Mouse (Mus musculus): ENCODE data around the gene Ube4b. TPM values are rescaled to one million over a fixed set of nuclear protein-coding genes. Genes with fewer than 3 reads are reported as not detected.

Ube4b gene
- polyA plus RNA-seq, 1 experiment from 2014 or later = 14.2 TPM

DNA sequence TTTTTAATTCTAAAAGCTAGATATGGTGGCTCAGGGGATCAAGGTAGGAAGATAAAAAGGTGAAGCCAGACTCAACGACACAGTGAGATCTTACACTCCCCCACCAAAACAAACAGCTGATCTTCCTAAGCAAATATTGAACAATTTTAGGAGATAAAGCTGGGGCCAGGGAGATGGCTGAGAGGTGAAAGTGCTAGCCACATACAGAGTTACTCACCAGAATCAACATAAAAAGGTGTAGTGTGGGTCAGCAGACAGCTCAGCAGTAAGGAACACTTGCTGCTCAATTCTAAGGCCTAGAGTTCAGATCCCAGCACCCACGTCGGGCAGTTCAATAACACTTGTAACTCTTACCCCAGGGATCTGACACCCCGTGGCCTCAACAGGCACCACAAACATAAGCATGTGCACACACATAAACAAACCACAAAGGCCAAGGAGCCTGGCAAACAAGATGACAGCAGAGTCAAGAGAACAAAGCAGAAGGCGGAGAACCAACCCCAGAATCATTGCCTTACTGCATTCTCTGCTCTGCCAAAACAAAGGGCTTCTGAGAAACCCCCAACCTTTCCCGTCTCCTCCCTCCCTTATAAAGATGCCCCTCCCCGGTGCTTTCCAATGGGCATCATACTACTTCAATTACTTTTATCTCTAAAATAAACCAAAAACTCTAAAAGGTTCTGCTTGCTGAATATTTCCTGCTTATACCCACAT is 144.4 kb downstream of the Ube4b start:
- 53% methylated on average over 7 of the region's 7 CpGs for WGBS
- DNase-seq (ENCODE audit: low spot score) (no peak), ATAC-seq (no peak)
- Histone ChIP-seq H3K4me3 (ENCODE audit: low read depth, low read length) (no peak overlapping the region), H3K9ac (replicated peaks; ENCODE audit: low read depth) (no peak overlapping the region), H3K4me1 (ENCODE audit: insufficient read depth, low read depth, low read length) (peaks cover 10% of the 10 kb centered on the region; the same call in 1 of the 2 replicates), H3K27me3 (replicated peaks; ENCODE audit: insufficient read depth, low read length) (no peaks in the 10 kb centered on the region), H3K9me3 (ENCODE audit: low read length) (no peaks in the 10 kb centered on the region), H3K27ac (ENCODE audit: low read length) (no peak overlapping the region), H3K4me2 (replicated peaks; ENCODE audit: low read depth, low read length) (no peak overlapping the region), H3K36me3 (ENCODE audit: insufficient read depth, low read length) (no peaks in the 10 kb centered on the region)
- no peak for TF ChIP-seq CTCF (IDR thresholded peaks at IDR 0.05)
- TF ChIP-seq EP300 (IDR thresholded peaks at IDR 0.05) = no peak

Other genes starting within 250 kb of the Ube4b start
- 35.6 and 36.7 TPM in 2 replicates for gene Kif1b, start 119.1 kb downstream of the Ube4b start, polyA plus RNA-seq (2015; fragmentation: Nextera tagmentation; extraction: Ambion mirVana)
- 1.4 and 1.8 TPM in 2 replicates for gene Rbp7, start 28.2 kb upstream of the Ube4b start, polyA plus RNA-seq (2015; fragmentation: Nextera tagmentation; extraction: Ambion mirVana)
- gene Tmem274, start 50.6 kb upstream of the Ube4b start, polyA plus RNA-seq (2015; fragmentation: Nextera tagmentation; extraction: Ambion mirVana) = not detected in 2 replicates
- 6.3 TPM in 2 replicates for gene Nmnat1, start 58.5 kb upstream of the Ube4b start, polyA plus RNA-seq (2015; fragmentation: Nextera tagmentation; extraction: Ambion mirVana)
- 19.8 and 23.0 TPM in 2 replicates for gene Lzic, start 58.5 kb upstream of the Ube4b start, polyA plus RNA-seq (2015; fragmentation: Nextera tagmentation; extraction: Ambion mirVana)
- 38.4 and 40.1 TPM in 2 replicates for gene Ctnnbip1, start 91.5 kb upstream of the Ube4b start, polyA plus RNA-seq (2015; fragmentation: Nextera tagmentation; extraction: Ambion mirVana)
- gene Clstn1, start 159.7 kb upstream of the Ube4b start, polyA plus RNA-seq (2015; fragmentation: Nextera tagmentation; extraction: Ambion mirVana) = 43.6 and 48.7 TPM in 2 replicates